Mouse (Mus musculus) retina, postnatal 7 days (tissue): ENCODE measurements at regions not wholly inside any gene's neighbourhood (a gene's known extent, or its start where the extent isn't known, plus 50 kb on each side); places are given as distances from the start of the nearest gene placed in this dataset.

Source experiments
- DNase-seq: peaks from one replicate; pipeline ENCODE4 v3.0.0-alpha.2; 2012; ENCODE audit warnings: low read depth, low spot score

- no peak for DNase-seq
Observed at GRCm38 (mm10) chr6:141136664-141137375, 112.2 kb upstream of the Pde3a start.

GRCm38 (mm10) chr6:141141016-141141415 lies 108.1 kb upstream of the Pde3a start:
- DNase-seq: no peak

GRCm38 (mm10) chr6:141148417-141149169 lies 100.5 kb upstream of the Pde3a start:
- DNase-seq: no peak

GRCm38 (mm10) chr6:141149170-141149917 lies 99.7 kb upstream of the Pde3a start:
- DNase-seq: no peak

- DNase-seq: no peak
Observed at GRCm38 (mm10) chr6:141159326-141159725, 89.7 kb upstream of the Pde3a start.

- DNase-seq: no peak
Observed at GRCm38 (mm10) chr6:141161626-141162233, 87.3 kb upstream of the Pde3a start.

- no peak for DNase-seq
Observed at GRCm38 (mm10) chr6:141167270-141167669, 81.8 kb upstream of the Pde3a start.

GRCm38 (mm10) chr6:141168356-141168755 lies 80.7 kb upstream of the Pde3a start:
- no peak for DNase-seq

GRCm38 (mm10) chr6:141183782-141184181 lies 65.3 kb upstream of the Pde3a start:
- no peak for DNase-seq

- DNase-seq: no peak
Observed at GRCm38 (mm10) chr6:141188036-141188435, 61.0 kb upstream of the Pde3a start.

GRCm38 (mm10) chr6:141189093-141189492 lies 60.0 kb upstream of the Pde3a start:
- no peak for DNase-seq

GRCm38 (mm10) chr6:141189701-141190100 lies 59.4 kb upstream of the Pde3a start:
- no peak for DNase-seq

GRCm38 (mm10) chr6:141190383-141190782 lies 58.7 kb upstream of the Pde3a start:
- DNase-seq: no peak

GRCm38 (mm10) chr6:141197501-141197900 lies 51.6 kb upstream of the Pde3a start:
- DNase-seq: no peak
